Mouse (Mus musculus): ENCODE data around the gene Chaf1b. TPM values are rescaled to one million over a fixed set of nuclear protein-coding genes. Genes with fewer than 3 reads are reported as not detected.

The Chaf1b gene
- polyA plus RNA-seq, 1 experiment from 2014 or later, result 12.4 TPM

GRCm38 (mm10) chr16:93884722-93885113 is 1.0 kb downstream of the Chaf1b start:
- no peaks in the 10 kb centered on the region for H3K27me3 ChIP-seq (ENCODE audit: control insufficient read depth, insufficient read depth, low read depth, low read length)
- H3K9me3 ChIP-seq (replicated peaks; ENCODE audit: control insufficient read depth, low read length, poor library complexity, severe bottlenecking), result no peaks in the 10 kb centered on the region
- no peak for ATAC-seq
- H3K27ac ChIP-seq (ENCODE audit: low read length), result no peak overlapping the region
- H3K4me1 ChIP-seq (ENCODE audit: control insufficient read depth, insufficient read depth, low read length), result peaks cover 7% of the 10 kb centered on the region; the same call in 1 of the 2 replicates
- no peaks in the 10 kb centered on the region; the same call in 1 of the 2 replicates for H3K36me3 ChIP-seq (ENCODE audit: control insufficient read depth, insufficient read depth, low read length)
- H3K9ac ChIP-seq (ENCODE audit: low read depth, low read length), result peak overlapping the region; percentile 56
- WGBS, result 48% methylated on average over 5 of the region's 5 CpGs
- peak overlapping the region; percentile 49 for H3K4me3 ChIP-seq (ENCODE audit: low read depth, low read length)
- peak overlapping the region; percentile 73 for H3K4me2 ChIP-seq (ENCODE audit: low read length)

- Histone ChIP-seq H3K4me2 (ENCODE audit: low read length) (no peak overlapping the region), H3K4me1 (ENCODE audit: control insufficient read depth, insufficient read depth, low read length) (peaks cover 4% of the 10 kb centered on the region; the same call in 1 of the 2 replicates), H3K27me3 (ENCODE audit: control insufficient read depth, insufficient read depth, low read depth, low read length) (no peaks in the 10 kb centered on the region), H3K9ac (ENCODE audit: low read depth, low read length) (no peak overlapping the region), H3K9me3 (replicated peaks; ENCODE audit: control insufficient read depth, low read length, poor library complexity, severe bottlenecking) (no peaks in the 10 kb centered on the region), H3K36me3 (ENCODE audit: control insufficient read depth, insufficient read depth, low read length) (no peaks in the 10 kb centered on the region; the same call in 1 of the 2 replicates), H3K4me3 (ENCODE audit: low read depth, low read length) (no peak overlapping the region), H3K27ac (ENCODE audit: low read length) (no peak overlapping the region)
- 92% methylated on average over 6 of the region's 6 CpGs for WGBS
- no peak for ATAC-seq
Measured at GRCm38 (mm10) chr16:93888481-93888880, 4.8 kb downstream of the Chaf1b start.

GRCm38 (mm10) chr16:93890948-93891604 is 7.4 kb downstream of the Chaf1b start:
- no peak overlapping the region for H3K27ac ChIP-seq (ENCODE audit: low read length)
- H3K9ac ChIP-seq (ENCODE audit: low read depth, low read length), result no peak overlapping the region
- no peaks in the 10 kb centered on the region; the same call in 1 of the 2 replicates for H3K36me3 ChIP-seq (ENCODE audit: control insufficient read depth, insufficient read depth, low read length)
- H3K9me3 ChIP-seq (replicated peaks; ENCODE audit: control insufficient read depth, low read length, poor library complexity, severe bottlenecking), result no peaks in the 10 kb centered on the region
- WGBS, result 90% methylated on average over 12 of the region's 12 CpGs
- no peak overlapping the region for H3K4me2 ChIP-seq (ENCODE audit: low read length)
- H3K4me3 ChIP-seq (ENCODE audit: low read depth, low read length), result no peak overlapping the region
- no peak for ATAC-seq
- no peaks in the 10 kb centered on the region for H3K4me1 ChIP-seq (ENCODE audit: control insufficient read depth, insufficient read depth, low read length)
- H3K27me3 ChIP-seq (ENCODE audit: control insufficient read depth, insufficient read depth, low read depth, low read length), result no peaks in the 10 kb centered on the region

GRCm38 (mm10) chr16:93893285-93893684 is 9.6 kb downstream of the Chaf1b start:
- no peak overlapping the region for H3K9ac ChIP-seq (ENCODE audit: low read depth, low read length)
- ATAC-seq, result no peak

GRCm38 (mm10) chr16:93903027-93903426 is 19.3 kb downstream of the Chaf1b start:
- Histone ChIP-seq H3K9me3 (replicated peaks; ENCODE audit: control insufficient read depth, low read length, poor library complexity, severe bottlenecking) (no peaks in the 10 kb centered on the region), H3K9ac (ENCODE audit: low read depth, low read length) (no peak overlapping the region), H3K27me3 (ENCODE audit: control insufficient read depth, insufficient read depth, low read depth, low read length) (no peaks in the 10 kb centered on the region), H3K36me3 (ENCODE audit: control insufficient read depth, insufficient read depth, low read length) (no peaks in the 10 kb centered on the region), H3K4me2 (ENCODE audit: low read length) (no peak overlapping the region), H3K4me3 (ENCODE audit: low read depth, low read length) (no peak overlapping the region), H3K27ac (ENCODE audit: low read length) (no peak overlapping the region), H3K4me1 (ENCODE audit: control insufficient read depth, insufficient read depth, low read length) (no peaks in the 10 kb centered on the region)
- no peak for ATAC-seq
- 77% methylated on average over 6 of the region's 6 CpGs for WGBS

More at GRCm38 (mm10) chr16:93893285-93893684, 9.6 kb downstream of the Chaf1b start:
- 92% methylated on average over 5 of the region's 5 CpGs for WGBS
- Histone ChIP-seq H3K4me2 (ENCODE audit: low read length) (no peak overlapping the region), H3K4me3 (ENCODE audit: low read depth, low read length) (no peak overlapping the region), H3K4me1 (ENCODE audit: control insufficient read depth, insufficient read depth, low read length) (no peaks in the 10 kb centered on the region), H3K9me3 (replicated peaks; ENCODE audit: control insufficient read depth, low read length, poor library complexity, severe bottlenecking) (no peaks in the 10 kb centered on the region), H3K27me3 (ENCODE audit: control insufficient read depth, insufficient read depth, low read depth, low read length) (no peaks in the 10 kb centered on the region), H3K27ac (ENCODE audit: low read length) (no peak overlapping the region), H3K36me3 (ENCODE audit: control insufficient read depth, insufficient read depth, low read length) (no peaks in the 10 kb centered on the region; the same call in 1 of the 2 replicates)

GRCm38 (mm10) chr16:93906156-93907014 is 22.7 kb downstream of the Chaf1b start:
- WGBS, result 70% methylated on average over 11 of the region's 11 CpGs
- ATAC-seq, result no peak
- H3K4me3 ChIP-seq (ENCODE audit: low read depth, low read length), result no peak overlapping the region
- H3K9ac ChIP-seq (ENCODE audit: low read depth, low read length), result no peak overlapping the region
- H3K4me2 ChIP-seq (ENCODE audit: low read length), result no peak overlapping the region
- no peaks in the 10 kb centered on the region for H3K27me3 ChIP-seq (ENCODE audit: control insufficient read depth, insufficient read depth, low read depth, low read length)
- no peak overlapping the region for H3K27ac ChIP-seq (ENCODE audit: low read length)
- H3K36me3 ChIP-seq (ENCODE audit: control insufficient read depth, insufficient read depth, low read length), result no peaks in the 10 kb centered on the region
- H3K4me1 ChIP-seq (ENCODE audit: control insufficient read depth, insufficient read depth, low read length), result no peaks in the 10 kb centered on the region
- H3K9me3 ChIP-seq (replicated peaks; ENCODE audit: control insufficient read depth, low read length, poor library complexity, severe bottlenecking), result no peaks in the 10 kb centered on the region

- Histone ChIP-seq H3K4me2 (ENCODE audit: low read length) (no peak overlapping the region), H3K9ac (ENCODE audit: low read depth, low read length) (no peak overlapping the region), H3K9me3 (replicated peaks; ENCODE audit: control insufficient read depth, low read length, poor library complexity, severe bottlenecking) (no peaks in the 10 kb centered on the region), H3K4me1 (ENCODE audit: control insufficient read depth, insufficient read depth, low read length) (no peaks in the 10 kb centered on the region), H3K36me3 (ENCODE audit: control insufficient read depth, insufficient read depth, low read length) (no peaks in the 10 kb centered on the region), H3K27ac (ENCODE audit: low read length) (no peak overlapping the region), H3K27me3 (ENCODE audit: control insufficient read depth, insufficient read depth, low read depth, low read length) (no peaks in the 10 kb centered on the region), H3K4me3 (ENCODE audit: low read depth, low read length) (no peak overlapping the region)
- 90% methylated on average over 5 of the region's 5 CpGs for WGBS
- no peak for ATAC-seq
Measured at GRCm38 (mm10) chr16:93907761-93908160, 24.1 kb downstream of the Chaf1b start.

- no peak overlapping the region for H3K4me3 ChIP-seq (ENCODE audit: low read depth, low read length)
- no peak overlapping the region for H3K27ac ChIP-seq (ENCODE audit: low read length)
- WGBS, result 98% methylated on average over 8 of the region's 8 CpGs
- H3K4me1 ChIP-seq (ENCODE audit: control insufficient read depth, insufficient read depth, low read length), result no peaks in the 10 kb centered on the region
- no peaks in the 10 kb centered on the region for H3K9me3 ChIP-seq (replicated peaks; ENCODE audit: control insufficient read depth, low read length, poor library complexity, severe bottlenecking)
- H3K9ac ChIP-seq (ENCODE audit: low read depth, low read length), result no peak overlapping the region
- no peak for ATAC-seq
- no peaks in the 10 kb centered on the region for H3K27me3 ChIP-seq (ENCODE audit: control insufficient read depth, insufficient read depth, low read depth, low read length)
- H3K36me3 ChIP-seq (ENCODE audit: control insufficient read depth, insufficient read depth, low read length), result no peaks in the 10 kb centered on the region
- no peak overlapping the region for H3K4me2 ChIP-seq (ENCODE audit: low read length)
Measured at GRCm38 (mm10) chr16:93908196-93908595, 24.5 kb downstream of the Chaf1b start.

- Histone ChIP-seq H3K27ac (ENCODE audit: low read length) (no peak overlapping the region), H3K27me3 (ENCODE audit: control insufficient read depth, insufficient read depth, low read depth, low read length) (no peaks in the 10 kb centered on the region), H3K4me2 (ENCODE audit: low read length) (no peak overlapping the region), H3K4me3 (ENCODE audit: low read depth, low read length) (no peak overlapping the region), H3K36me3 (ENCODE audit: control insufficient read depth, insufficient read depth, low read length) (no peaks in the 10 kb centered on the region), H3K9ac (ENCODE audit: low read depth, low read length) (no peak overlapping the region), H3K9me3 (replicated peaks; ENCODE audit: control insufficient read depth, low read length, poor library complexity, severe bottlenecking) (no peaks in the 10 kb centered on the region), H3K4me1 (ENCODE audit: control insufficient read depth, insufficient read depth, low read length) (no peaks in the 10 kb centered on the region)
- 87% methylated on average over 3 of the region's 3 CpGs for WGBS
- no peak for ATAC-seq
Measured at GRCm38 (mm10) chr16:93909936-93910335, 26.2 kb downstream of the Chaf1b start.

All from midbrain, embryonic 16.5 days (tissue).